ENCODE assay signal across 14 mouse cellular contexts in the genomic region with DNA sequence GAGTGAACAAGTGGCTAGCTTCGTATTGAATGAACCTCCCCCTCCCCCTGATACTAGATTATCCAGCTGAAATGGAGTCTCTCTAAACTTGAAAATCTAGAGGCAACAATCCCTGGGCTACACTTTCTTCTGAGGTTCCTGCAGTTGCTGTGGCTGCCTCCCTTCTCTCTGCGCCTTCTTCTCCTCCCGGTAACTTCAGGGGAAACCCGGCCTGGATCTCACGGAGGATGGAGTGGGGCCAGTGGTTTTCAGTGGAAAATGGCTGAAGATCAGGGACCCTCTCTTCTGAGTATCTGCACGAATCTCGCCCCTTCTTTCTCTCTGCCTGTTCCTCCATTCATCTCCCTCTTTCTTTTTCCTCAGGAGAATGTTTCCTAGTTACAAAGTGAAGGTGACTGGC. TPM values are rescaled to one million over a fixed set of nuclear protein-coding genes. Genes with fewer than 3 reads are reported as not detected.
DNase-seq lines count a peak whose midpoint lies in the region; ATAC-seq and TF ChIP-seq lines count a peak whose summit lies in the region.
"Had no signal": no experiment of that assay in that cellular context is flagged by ENCODE, and none has a peak within 500 bp of the region (broad histone marks: within the 10 kb centered on the region; RNA-seq: fewer than 3 reads in every experiment).

No protein-coding gene starts in this region.

- peaks cover 6% of the 10 kb centered on the region; the same call in 1 of the 2 replicates for H3K4me1 ChIP-seq in intestine, embryonic 14.5 days (replicated peaks; ENCODE audit: control insufficient read depth, insufficient read depth, low read length)
- H3K4me1 ChIP-seq in intestine, postnatal 0 days (replicated peaks; ENCODE audit: control insufficient read depth, insufficient read depth, low read length), result no peaks in the 10 kb centered on the region
- H3K4me1 ChIP-seq in stomach, embryonic 14.5 days (ENCODE audit: control insufficient read depth, insufficient read depth, low read length), result peaks cover 3% of the 10 kb centered on the region; the same call in 1 of the 2 replicates
- no peaks in the 10 kb centered on the region for H3K4me1 ChIP-seq in stomach, postnatal 0 days (replicated peaks; ENCODE audit: control insufficient read depth, insufficient read depth)

- no peak for TF ChIP-seq CTCF in intestine, postnatal 0 days (IDR thresholded peaks at IDR 0.05; ENCODE audit: low read depth)
- TF ChIP-seq CTCF in stomach, postnatal 0 days (IDR thresholded peaks at IDR 0.05; ENCODE audit: low read depth), result no peak

- H3K9me3 ChIP-seq in intestine, embryonic 14.5 days (ENCODE audit: control insufficient read depth, low read length), result no peaks in the 10 kb centered on the region
- H3K9me3 ChIP-seq in intestine, postnatal 0 days (ENCODE audit: control insufficient read depth), result no peaks in the 10 kb centered on the region
- H3K9me3 ChIP-seq in stomach, embryonic 14.5 days (ENCODE audit: control insufficient read depth, low read depth, low read length), result no peaks in the 10 kb centered on the region
- H3K9me3 ChIP-seq in stomach, postnatal 0 days (ENCODE audit: control insufficient read depth, low read length), result no peaks in the 10 kb centered on the region

- peak; percentile 71 for DNase-seq in embryo, embryonic 10 days (ENCODE audit: low spot score)
- no peak for DNase-seq in embryo, embryonic 9.5 days (ENCODE audit: extremely low spot score)
- DNase-seq in intestine, embryonic 14.5 days (ENCODE audit: low spot score), result peak; percentile 62
- no peak for DNase-seq in stomach, postnatal 0 days (ENCODE audit: low spot score)
- DNase-seq in urinary bladder, adult 2 months (ENCODE audit: low spot score), result no peak
- DNase-seq: cerebellum, adult 8-10 months; thymus, adult 2 months had no signal

- H3K36me3 ChIP-seq in intestine, embryonic 14.5 days (ENCODE audit: control insufficient read depth, insufficient read depth, low read length), result no peaks in the 10 kb centered on the region
- H3K36me3 ChIP-seq in intestine, postnatal 0 days (ENCODE audit: control insufficient read depth, insufficient read depth), result no peaks in the 10 kb centered on the region
- no peaks in the 10 kb centered on the region for H3K36me3 ChIP-seq in stomach, embryonic 14.5 days (ENCODE audit: control insufficient read depth, insufficient read depth, low read length)
- no peaks in the 10 kb centered on the region for H3K36me3 ChIP-seq in stomach, postnatal 0 days (ENCODE audit: control insufficient read depth, insufficient read depth, low read length)

- 2% methylated on average over 7 of the region's 7 CpGs for WGBS in intestine, embryonic 14.5 days
- WGBS in intestine, postnatal 0 days, result 2% methylated on average over 7 of the region's 7 CpGs
- under 1% methylated on average over 7 of the region's 7 CpGs for WGBS in stomach, embryonic 14.5 days
- 1% methylated on average over 7 of the region's 7 CpGs for WGBS in stomach, postnatal 0 days

- no peak for ATAC-seq in intestine, embryonic 14.5 days (replicated peaks; ENCODE audit: low FRiP score, low TSS enrichment, low read depth)
- ATAC-seq in intestine, postnatal 0 days, result no peak
- ATAC-seq in stomach, embryonic 14.5 days (ENCODE audit: insufficient number of reproducible peaks, insufficient read depth, low FRiP score, low read depth), result no peak
- no peak for ATAC-seq in stomach, postnatal 0 days (ENCODE audit: low FRiP score, low TSS enrichment)
- no peak for ATAC-seq in megakaryocyte-erythroid progenitor cell, adult 5-6 weeks (replicated peaks; ENCODE audit: low FRiP score, low TSS enrichment, poor library complexity, severe bottlenecking)
- ATAC-seq: intestine, embryonic 16.5 days had no signal

- peaks cover 100% of the 10 kb centered on the region for H3K27me3 ChIP-seq in intestine, embryonic 14.5 days (replicated peaks; ENCODE audit: control insufficient read depth, insufficient read depth, low read length)
- H3K27me3 ChIP-seq in intestine, postnatal 0 days (replicated peaks; ENCODE audit: control insufficient read depth, insufficient read depth, low read length), result peaks cover 94% of the 10 kb centered on the region
- H3K27me3 ChIP-seq in stomach, embryonic 14.5 days (ENCODE audit: control insufficient read depth, insufficient read depth, low read length), result peaks cover 73% of the 10 kb centered on the region
- peaks cover 27% of the 10 kb centered on the region; the same call in 1 of the 2 replicates for H3K27me3 ChIP-seq in stomach, postnatal 0 days (ENCODE audit: control insufficient read depth, insufficient read depth, low read length)

- no peak overlapping the region for H3K4me3 ChIP-seq in intestine, embryonic 14.5 days (ENCODE audit: low read depth, low read length)
- no peak overlapping the region for H3K4me3 ChIP-seq in intestine, postnatal 0 days (ENCODE audit: low read depth, low read length)
- H3K4me3 ChIP-seq in stomach, embryonic 14.5 days (ENCODE audit: low read depth, low read length), result peak overlapping the region; percentile 0; the same call in 1 of the 2 replicates
- no peak overlapping the region for H3K4me3 ChIP-seq in stomach, postnatal 0 days (ENCODE audit: low read depth, low read length)
- H3K4me3 ChIP-seq: layer of hippocampus, adult 2 months; myocyte had no signal

- no peak for TF ChIP-seq EP300 in stomach, postnatal 0 days (optimal IDR thresholded peaks at IDR 0.05)

- 0 out of 2 replicates have a peak overlapping the region, but pooled peaks have one; percentile 20 for H3K4me2 ChIP-seq in intestine, embryonic 14.5 days (ENCODE audit: low read length)
- H3K4me2 ChIP-seq in intestine, postnatal 0 days (replicated peaks; ENCODE audit: low read depth), result no peak overlapping the region
- H3K4me2 ChIP-seq in stomach, embryonic 14.5 days (replicated peaks; ENCODE audit: low read depth, low read length), result no peak overlapping the region
- H3K4me2 ChIP-seq in stomach, postnatal 0 days (replicated peaks; ENCODE audit: low read depth), result no peak overlapping the region

- H3K9ac ChIP-seq in intestine, embryonic 14.5 days (ENCODE audit: low read length), result no peak overlapping the region
- no peak overlapping the region for H3K9ac ChIP-seq in intestine, postnatal 0 days (ENCODE audit: low read depth, low read length)
- H3K9ac ChIP-seq in stomach, embryonic 14.5 days (replicated peaks; ENCODE audit: low read depth, low read length), result no peak overlapping the region
- no peak overlapping the region for H3K9ac ChIP-seq in stomach, postnatal 0 days (ENCODE audit: low read length)

- no peak overlapping the region for H3K27ac ChIP-seq in intestine, embryonic 14.5 days (ENCODE audit: low read depth)
- no peak overlapping the region for H3K27ac ChIP-seq in intestine, postnatal 0 days (ENCODE audit: low read depth, low read length)
- H3K27ac ChIP-seq in stomach, embryonic 14.5 days (ENCODE audit: low read length), result no peak overlapping the region
- no peak overlapping the region for H3K27ac ChIP-seq in stomach, postnatal 0 days (replicated peaks)
- H3K27ac ChIP-seq: layer of hippocampus, adult 2 months had no signal

RNA-seq across cellular contexts. Expression of gene Tbx5, which starts 7.9 kb away (rescaled TPM):
- polyA plus RNA-seq in intestine, embryonic 14.5 days (2014; fragmentation: Nextera tagmentation; extraction: Ambion mirVana), result not detected in 2 replicates
- polyA plus RNA-seq in intestine, postnatal 0 days (2015; fragmentation: Nextera tagmentation; extraction: Ambion mirVana), result not detected in 2 replicates
- 0.38 and 0.41 TPM in 2 replicates for polyA plus RNA-seq in stomach, embryonic 14.5 days (2014; fragmentation: Nextera tagmentation; extraction: Ambion mirVana)
- polyA plus RNA-seq in stomach, postnatal 0 days (2015; fragmentation: Nextera tagmentation; extraction: Ambion mirVana), result 0.05 and 0.27 TPM in 2 replicates
- polyA plus RNA-seq in urinary bladder, adult 2 months (2012; rRNA removed), result 9.9 and 16.5 TPM in 2 replicates
- total RNA-seq in megakaryocyte-erythroid progenitor cell, adult 5-6 weeks (2014; fragmentation: Nextera tagmentation), result not detected in 2 replicates
- not detected in 2 replicates for total RNA-seq in megakaryocyte-erythroid progenitor cell, adult 5-6 weeks (2017)
- total RNA-seq: layer of hippocampus, adult 2 months; left cerebral cortex, postnatal 25 days had no signal
- polyA plus RNA-seq: intestine, embryonic 16.5 days; myocyte had no signal

Comparison
In these comparisons a context has a peak if more than half of its experiments do, and no peak if none do; other contexts are left out.
1. DNase-seq: peak in embryo, embryonic 10 days (single experiment) and intestine, embryonic 14.5 days (single experiment); none in embryo, embryonic 9.5 days (single experiment), stomach, postnatal 0 days (single experiment) and urinary bladder, adult 2 months (single experiment).